In genomic region chr5:113164448-113164847, GRCm38 (mm10) we compare ENCODE assay signal across 8 mouse cellular contexts. TPM values are rescaled to one million over a fixed set of nuclear protein-coding genes. Genes with fewer than 3 reads are reported as not detected.
DNase-seq lines count a peak whose midpoint lies in the region; ATAC-seq and TF ChIP-seq lines count a peak whose summit lies in the region.

No protein-coding gene starts in this region.

- WGBS in lung, embryonic 15.5 days, result 34% methylated on average over 9 of the region's 9 CpGs
- WGBS in lung, adult 2 months, result 49% methylated on average over 9 of the region's 9 CpGs
- WGBS in hindbrain, postnatal 0 days, result 34% methylated on average over 9 of the region's 9 CpGs
- WGBS in midbrain, embryonic 13.5 days, result 31% methylated on average over 9 of the region's 9 CpGs

- H3K36me3 ChIP-seq in lung, embryonic 15.5 days, result no peaks in the 10 kb centered on the region
- no peaks in the 10 kb centered on the region for H3K36me3 ChIP-seq in hindbrain, postnatal 0 days (ENCODE audit: insufficient read depth, low read length)
- no peaks in the 10 kb centered on the region for H3K36me3 ChIP-seq in midbrain, embryonic 13.5 days

- no peak overlapping the region for H3K4me3 ChIP-seq in lung, embryonic 15.5 days
- no peak overlapping the region for H3K4me3 ChIP-seq in lung, adult 2 months (replicated peaks; ENCODE audit: extremely low read depth, low read depth, low read length)
- no peak overlapping the region for H3K4me3 ChIP-seq in hindbrain, postnatal 0 days (ENCODE audit: low read length)
- H3K4me3 ChIP-seq in midbrain, embryonic 13.5 days (replicated peaks), result no peak overlapping the region

- TF ChIP-seq CTCF in lung, adult 2 months (IDR thresholded peaks at IDR 0.05; ENCODE audit: insufficient read depth, low read length), result no peak
- TF ChIP-seq CTCF in hindbrain, postnatal 0 days (IDR thresholded peaks at IDR 0.05; ENCODE audit: low read depth), result no peak

- H3K27ac ChIP-seq in lung, embryonic 15.5 days, result no peak overlapping the region
- H3K27ac ChIP-seq in hindbrain, postnatal 0 days, result no peak overlapping the region
- no peak overlapping the region for H3K27ac ChIP-seq in midbrain, embryonic 13.5 days

- peak; percentile 28 for DNase-seq in CD4-positive, CD25-positive, alpha-beta regulatory T cell, adult 2 months (ENCODE audit: low read depth, low spot score)
- no peak for DNase-seq in lung, adult 2 months
- DNase-seq in hindbrain, postnatal 0 days (ENCODE audit: low spot score), result no peak
- no peak for DNase-seq in gastrocnemius, postnatal 4 days (ENCODE audit: low spot score in 2 of 2)
- no peak for DNase-seq in ovary, postnatal 14 days (ENCODE audit: low spot score)

- H3K27me3 ChIP-seq in lung, embryonic 15.5 days, result no peaks in the 10 kb centered on the region
- H3K27me3 ChIP-seq in hindbrain, postnatal 0 days (ENCODE audit: insufficient read depth, low read length), result no peaks in the 10 kb centered on the region
- H3K27me3 ChIP-seq in midbrain, embryonic 13.5 days, result no peaks in the 10 kb centered on the region

- H3K4me2 ChIP-seq in lung, embryonic 15.5 days, result no peak overlapping the region
- H3K4me2 ChIP-seq in hindbrain, postnatal 0 days (ENCODE audit: low read depth, low read length), result no peak overlapping the region
- H3K4me2 ChIP-seq in midbrain, embryonic 13.5 days (replicated peaks), result no peak overlapping the region

- no peaks in the 10 kb centered on the region for H3K9me3 ChIP-seq in lung, embryonic 15.5 days
- no peaks in the 10 kb centered on the region for H3K9me3 ChIP-seq in hindbrain, postnatal 0 days (ENCODE audit: low read length)
- H3K9me3 ChIP-seq in midbrain, embryonic 13.5 days, result no peaks in the 10 kb centered on the region

- ATAC-seq in CD4-positive, CD25-positive, alpha-beta regulatory T cell, adult 4 months, result no peak
- peak; percentile 46; the same call in 1 of the 2 replicates for ATAC-seq in lung, embryonic 15.5 days (ENCODE audit: borderline replicate concordance, extremely low read depth, low FRiP score, low TSS enrichment)
- 0 out of 2 replicates have a peak, but pooled peaks have one; percentile 12 for ATAC-seq in hindbrain, postnatal 0 days
- ATAC-seq in midbrain, embryonic 13.5 days, result peak; percentile 22

- H3K4me1 ChIP-seq in lung, embryonic 15.5 days, result peaks cover 36% of the 10 kb centered on the region
- H3K4me1 ChIP-seq in lung, adult 2 months (ENCODE audit: control insufficient read depth, insufficient read depth, low read length), result peaks cover 7% of the 10 kb centered on the region
- peaks cover 6% of the 10 kb centered on the region for H3K4me1 ChIP-seq in hindbrain, postnatal 0 days (ENCODE audit: insufficient read depth, low read length)
- H3K4me1 ChIP-seq in midbrain, embryonic 13.5 days (replicated peaks), result peaks cover 33% of the 10 kb centered on the region

- no peak overlapping the region for H3K9ac ChIP-seq in lung, embryonic 15.5 days
- no peak overlapping the region for H3K9ac ChIP-seq in hindbrain, postnatal 0 days (replicated peaks; ENCODE audit: low read length)
- no peak overlapping the region for H3K9ac ChIP-seq in midbrain, embryonic 13.5 days (replicated peaks)

- no peak for TF ChIP-seq POLR2A in lung, adult 2 months (IDR thresholded peaks at IDR 0.05; ENCODE audit: borderline replicate concordance, extremely low read depth, low read depth, low read length)

RNA-seq across cellular contexts. Expression of gene 2900026A02Rik, which starts 56.6 kb away (rescaled TPM):
- under 1 TPM; 0.89 to 0.98 TPM for polyA plus RNA-seq in CD4-positive, CD25-positive, alpha-beta regulatory T cell, adult 4 months (2017; shearing (Covaris generic))
- polyA plus RNA-seq in lung, embryonic 15.5 days (2015; fragmentation: Nextera tagmentation; extraction: Ambion mirVana), result 10.8 and 11.9 TPM in 2 replicates
- polyA plus RNA-seq in lung, adult 2 months (2012; rRNA removed), result 29.0 and 32.0 TPM in 2 replicates
- 9.2 and 10.6 TPM in 2 replicates for total RNA-seq in hindbrain, postnatal 0 days (2014; rRNA removed)
- 2.5 and 3.1 TPM in 2 replicates for polyA plus RNA-seq in hindbrain, postnatal 0 days (2015; fragmentation: Nextera tagmentation; extraction: Ambion mirVana)
- polyA plus RNA-seq in midbrain, embryonic 13.5 days (2015; fragmentation: Nextera tagmentation; extraction: Ambion mirVana), result 2.4 and 2.7 TPM in 2 replicates
- total RNA-seq in gastrocnemius, postnatal 4 days (2021), result 10 to 100 TPM; 50.3 to 50.7 TPM
